Mouse (Mus musculus) megakaryocyte-erythroid progenitor cell, adult 5-6 weeks (primary cell): ENCODE measurements around the gene Tmem43. TPM values are rescaled to one million over a fixed set of nuclear protein-coding genes. Genes with fewer than 3 reads are reported as not detected.

Experiments
- ATAC-seq: replicated peaks from 2 replicates; pipeline ENCODE4 v1.8.0; 2016; ENCODE audit warnings: mild to moderate bottlenecking, inconsistent platforms; ENCODE audit not compliant: severe bottlenecking, poor library complexity, low FRiP score, low TSS enrichment
- total RNA-seq, 2 experiments: library from RNA; stranded (forward) in 1 of 2; stranded (reverse) in 1 of 2; fragments of 200-1000, 215-1000 nt in 1 of 2; fragments of >200 nt in 1 of 2; fragmentation: Nextera tagmentation in 1 of 2; gene quantifications; 2 replicates each; pipeline ENCODE4 v1.2.3; 2014 to 2017

Tmem43 gene
- total RNA-seq, 2 experiments from 2014 or later, result 18.7 to 22.4 TPM

DNA sequence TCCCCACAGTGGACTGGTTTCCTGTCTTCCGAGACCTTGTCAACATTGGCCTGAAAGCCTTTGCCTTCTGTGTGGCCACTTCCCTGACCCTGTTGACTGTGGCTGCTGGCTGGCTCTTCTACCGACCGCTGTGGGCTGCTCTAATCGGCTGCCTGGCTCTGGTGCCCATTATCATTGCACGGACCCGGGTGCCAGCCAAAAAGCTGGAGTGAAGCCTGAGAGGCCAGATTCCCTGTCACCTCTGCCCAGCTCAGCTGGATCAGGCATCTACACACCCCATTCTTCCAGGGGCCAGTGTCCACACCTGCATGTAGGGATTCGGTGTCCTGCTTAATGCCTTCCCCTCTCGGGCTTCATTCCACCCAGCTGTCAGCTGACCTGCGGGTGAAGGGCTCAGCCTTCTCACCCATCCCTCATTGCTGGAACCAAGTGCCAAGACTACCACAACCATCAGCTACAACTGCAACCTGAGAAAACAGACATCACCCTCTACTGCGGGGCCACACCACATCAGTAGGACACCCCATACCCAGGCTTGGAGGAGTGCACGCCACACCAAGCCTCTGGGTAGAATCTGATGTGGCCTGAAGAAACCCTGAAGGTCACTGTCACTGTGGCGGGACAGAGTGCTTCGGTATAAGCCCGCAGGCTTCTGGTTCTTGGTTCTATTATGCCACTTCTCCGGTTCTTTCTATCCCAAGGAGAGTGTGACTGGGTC lies 13.4 kb downstream of the Tmem43 start:
- no peak for ATAC-seq

- ATAC-seq, result no peak
Observed at GRCm38 (mm10) chr6:91488496-91489212, 15.2 kb downstream of the Tmem43 start.

DNA sequence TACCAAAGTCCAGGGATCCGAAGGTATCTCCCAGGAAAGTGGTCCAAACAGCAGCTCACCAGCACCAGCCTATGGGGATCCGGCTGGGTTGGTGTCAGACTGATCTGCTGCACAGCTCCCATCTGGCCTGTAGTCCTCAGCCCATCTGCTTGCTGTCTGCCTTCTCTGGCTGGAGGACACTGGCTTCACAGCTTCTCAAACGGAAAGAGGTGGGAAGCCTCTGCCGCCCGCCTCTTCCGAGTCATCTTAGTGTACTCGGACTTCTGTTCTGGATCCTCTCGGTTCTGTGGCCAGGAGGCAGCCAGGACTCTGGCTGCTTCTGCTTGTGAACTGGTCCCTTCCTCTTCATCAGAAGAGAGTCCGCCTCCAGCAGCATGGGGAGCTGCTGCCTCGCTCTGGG lies 16.4 kb downstream of the Tmem43 start:
- no peak for ATAC-seq

GRCm38 (mm10) chr6:91491004-91491403 lies 17.5 kb downstream of the Tmem43 start:
- ATAC-seq, result no peak

GRCm38 (mm10) chr6:91493053-91493452 lies 19.6 kb downstream of the Tmem43 start:
- no peak for ATAC-seq

DNA sequence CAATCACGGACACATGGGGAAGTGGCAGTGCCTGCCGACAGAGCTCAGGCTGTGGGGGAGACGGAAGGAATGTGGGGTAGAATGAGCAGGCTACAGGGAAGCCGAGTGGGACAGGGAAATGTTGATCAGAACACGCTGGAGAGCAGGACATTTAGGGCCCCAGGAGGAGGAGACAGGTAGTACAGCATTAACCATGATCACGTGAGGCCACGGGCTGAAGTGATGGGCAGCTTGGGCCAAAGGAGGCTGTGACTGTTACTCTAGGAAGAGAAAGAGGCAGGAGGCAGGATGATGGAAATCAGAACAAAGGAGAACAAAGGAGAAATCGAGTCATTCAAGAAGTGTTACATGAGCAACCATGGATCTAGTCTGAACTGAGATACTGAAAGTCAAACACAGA lies 21.0 kb downstream of the Tmem43 start:
- no peak for ATAC-seq

DNA sequence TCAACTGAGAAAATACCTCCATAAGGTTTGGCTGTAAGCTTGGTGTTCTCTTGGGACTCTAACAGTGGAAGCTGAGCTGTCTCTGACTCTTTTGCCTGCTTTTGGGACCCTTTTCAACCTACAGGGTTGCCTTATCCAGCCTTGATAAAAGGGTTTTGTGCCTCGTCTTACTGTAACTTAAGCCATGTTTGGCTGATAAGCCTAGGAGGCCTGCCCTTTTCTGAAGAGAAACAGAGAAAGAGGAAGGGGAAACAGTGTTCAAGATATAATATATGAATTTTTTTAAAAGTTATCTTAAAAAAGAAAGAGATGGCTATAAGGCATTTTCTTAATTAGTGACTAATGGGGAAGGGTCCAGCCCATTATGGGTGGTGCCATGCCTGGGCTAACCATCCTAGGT lies 29.8 kb downstream of the Tmem43 start:
- ATAC-seq, result no peak

DNA sequence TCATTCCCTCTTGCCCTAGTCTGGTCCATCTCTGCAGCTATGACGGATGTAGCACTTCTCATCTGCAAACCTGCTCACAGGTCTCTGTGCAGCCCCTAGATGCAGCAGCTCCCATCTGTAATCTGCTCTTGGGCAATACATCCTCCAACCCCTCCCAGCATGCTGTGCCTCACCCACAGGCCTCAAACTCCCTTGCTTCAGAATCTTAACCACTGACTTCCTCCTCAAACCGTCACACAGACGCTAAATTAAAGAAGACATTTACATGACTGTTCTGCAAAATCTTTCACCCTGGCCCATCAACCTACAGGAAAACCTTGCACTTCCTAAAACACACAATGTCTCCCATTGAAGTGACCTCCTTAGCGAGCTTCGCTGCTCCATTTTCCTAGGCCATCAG lies 32.5 kb downstream of the Tmem43 start:
- peak; percentile 51; the same call in 1 of the 2 replicates for ATAC-seq

GRCm38 (mm10) chr6:91508041-91508440 lies 34.5 kb downstream of the Tmem43 start:
- ATAC-seq, result no peak

GRCm38 (mm10) chr6:91509326-91509725 lies 35.8 kb downstream of the Tmem43 start:
- peak; percentile 88 for ATAC-seq

- no peak for ATAC-seq
Observed at GRCm38 (mm10) chr6:91510211-91510610, 36.7 kb downstream of the Tmem43 start.

DNA sequence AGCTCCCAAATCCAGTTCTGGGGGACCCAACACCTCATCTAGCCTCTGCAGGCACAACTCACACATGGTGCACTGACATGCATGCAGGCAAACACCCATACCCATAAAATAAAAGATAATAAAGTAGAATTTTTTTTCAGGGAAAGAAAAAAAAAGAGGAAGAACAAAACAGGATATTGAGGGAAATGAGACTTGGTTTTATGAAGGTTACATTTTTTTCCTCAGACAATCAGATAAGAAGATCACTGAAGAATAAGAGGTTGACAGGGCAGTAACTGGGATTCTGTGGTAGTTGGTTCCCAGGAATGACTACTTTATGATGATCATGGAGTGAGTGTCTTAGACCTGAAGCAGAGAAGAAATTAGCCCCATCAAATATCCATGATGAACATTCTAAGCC lies 40.6 kb downstream of the Tmem43 start:
- ATAC-seq, result no peak

DNA sequence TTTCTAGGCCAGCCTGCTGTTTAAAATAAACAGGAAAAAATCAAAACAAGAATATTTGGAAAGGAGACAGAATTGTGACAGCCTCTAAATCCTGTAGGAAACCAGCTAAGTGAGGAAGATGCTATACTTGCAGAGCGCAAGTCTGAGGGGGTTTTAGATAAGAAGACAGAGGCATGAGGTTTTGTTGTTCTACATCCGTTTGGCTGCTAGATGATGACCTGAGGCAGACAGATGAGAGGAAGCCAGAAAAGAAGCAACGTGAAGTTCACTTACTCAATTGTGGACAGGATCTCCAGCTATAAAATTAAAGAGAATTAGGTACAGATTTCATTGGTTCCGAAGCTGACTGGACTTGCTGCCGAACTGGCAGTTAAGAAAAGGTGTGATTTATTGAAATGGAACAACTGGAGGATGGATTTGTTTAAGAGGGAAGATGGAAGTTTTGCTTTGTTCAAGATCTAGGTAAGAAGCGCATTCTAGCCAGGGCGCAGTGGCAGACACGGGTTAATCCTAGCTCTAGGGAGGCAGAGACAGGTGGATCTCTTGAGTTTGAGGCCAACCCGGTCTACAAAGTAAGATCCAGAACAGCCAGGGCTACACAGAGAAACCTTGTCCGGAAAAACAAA lies 41.3 kb downstream of the Tmem43 start:
- ATAC-seq, result no peak

GRCm38 (mm10) chr6:91515545-91516449 lies 42.3 kb downstream of the Tmem43 start, which contains the start of the genes Xpc and Lsm3:
Gene Xpc, minus strand, starts transcription at chr6:91515888.
Gene Lsm3, plus strand, starts transcription at chr6:91515928.
- peak; percentile 89 for ATAC-seq

DNA sequence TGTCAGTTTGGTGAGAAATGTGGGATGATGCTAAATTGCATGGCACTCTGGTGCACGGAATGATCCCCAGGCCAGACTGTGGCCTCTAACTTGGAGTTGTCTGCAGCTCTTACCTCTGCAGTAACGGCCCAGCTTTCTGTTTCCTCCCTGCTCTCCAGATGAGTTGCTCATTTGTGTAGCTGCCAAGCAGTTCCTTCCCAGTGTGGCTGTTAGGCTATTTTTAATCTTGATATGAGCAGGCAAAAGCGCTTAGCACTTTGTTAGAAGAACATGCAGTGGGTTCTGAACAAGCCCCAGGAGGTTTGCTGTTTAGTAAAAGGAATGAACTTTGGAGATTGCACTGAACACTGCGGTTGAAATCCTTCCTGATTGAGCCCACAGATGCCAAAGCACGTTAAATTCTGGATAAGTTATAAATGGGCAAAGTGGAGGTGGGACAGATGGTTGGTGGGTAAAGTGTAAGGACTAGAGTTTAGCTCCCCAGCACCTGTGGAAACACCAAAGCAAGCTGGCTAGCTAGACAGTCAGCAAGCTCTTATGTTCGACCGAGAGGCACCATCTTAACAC lies 45.0 kb downstream of the Tmem43 start:
- ATAC-seq, result no peak

DNA sequence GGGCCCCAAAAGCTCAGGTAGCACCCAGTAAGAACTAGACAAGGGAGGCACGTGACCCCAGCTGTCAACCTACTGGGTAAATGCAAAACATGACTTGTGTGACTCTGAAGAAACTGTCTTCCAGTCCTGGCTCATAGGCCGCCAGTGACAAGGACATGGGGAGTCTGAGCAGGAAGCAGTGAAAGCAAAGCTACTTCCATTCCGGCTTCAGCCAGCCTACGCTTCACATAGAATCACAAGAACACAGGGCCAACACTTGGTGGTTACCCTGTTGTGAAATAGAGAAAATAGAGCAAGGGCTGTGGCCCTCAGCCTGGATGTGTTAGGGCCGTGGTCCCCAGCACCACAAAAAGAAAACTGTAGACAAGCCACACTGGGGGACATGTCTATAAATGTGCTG lies 49.3 kb downstream of the Tmem43 start:
- ATAC-seq, result no peak

DNA sequence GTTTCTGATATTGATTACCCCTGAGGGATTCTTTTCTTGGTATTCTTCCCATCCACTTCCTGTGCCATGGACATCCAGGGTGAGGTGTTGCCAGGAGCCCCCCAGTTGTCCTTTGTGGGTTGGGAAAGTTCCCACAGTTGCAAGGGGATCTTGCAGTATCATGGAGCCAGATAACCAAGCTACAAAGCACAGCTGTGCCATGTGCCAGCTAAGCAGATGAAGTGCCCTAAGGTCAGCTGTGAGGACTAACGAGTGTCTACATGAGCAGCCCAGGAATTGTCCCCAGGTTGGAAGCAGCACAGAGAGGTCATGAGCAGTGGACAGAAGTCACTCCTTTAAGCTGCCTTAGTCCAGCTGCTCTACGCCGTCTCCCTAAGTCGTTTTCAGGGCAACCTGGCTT lies 52.0 kb downstream of the Tmem43 start:
- no peak for ATAC-seq

GRCm38 (mm10) chr6:91527227-91527860 lies 53.8 kb downstream of the Tmem43 start:
- ATAC-seq, result peak; percentile 71

DNA sequence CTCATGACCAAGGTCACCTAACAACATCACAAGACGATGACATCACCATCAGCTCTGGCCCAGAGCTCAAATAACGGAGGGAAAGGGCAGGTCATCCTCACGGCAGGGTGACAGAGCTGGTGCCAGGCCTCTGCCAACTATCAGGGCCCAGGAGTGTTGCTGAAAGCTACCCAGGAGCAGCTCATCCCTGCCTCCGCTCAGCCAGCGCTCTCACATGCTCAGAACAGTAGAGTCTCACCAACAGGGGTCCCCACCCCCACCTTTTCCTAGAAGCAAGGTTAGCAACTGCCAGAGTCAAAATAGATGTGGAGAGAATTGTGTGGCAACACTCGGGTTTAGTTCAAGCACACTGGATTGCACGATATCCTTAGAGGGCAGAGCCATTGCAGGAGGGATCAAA lies 54.8 kb downstream of the Tmem43 start:
- no peak for ATAC-seq
